Comparison of ENCODE assay signal across 19 mouse cellular contexts in the genomic region with DNA sequence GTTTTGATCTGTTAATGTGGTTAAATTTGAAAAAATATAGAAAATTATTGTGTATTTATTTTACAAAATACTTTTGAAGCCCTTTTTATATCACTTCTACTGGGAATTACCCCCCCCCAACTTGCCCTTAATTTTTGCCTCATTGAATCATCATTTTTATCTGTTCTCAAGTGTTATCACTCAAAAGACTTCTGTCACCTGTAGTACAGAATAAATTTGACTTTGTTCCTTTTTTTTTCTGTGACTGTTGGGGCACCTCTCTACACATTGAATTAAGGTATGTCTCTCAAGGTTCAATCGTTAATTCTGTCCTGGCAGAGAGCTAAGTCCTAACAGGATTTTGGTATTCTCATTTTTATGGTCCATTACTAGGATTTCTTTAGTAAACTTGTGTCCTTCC.
"Had no signal": no experiment of that assay in that cellular context is flagged by ENCODE, and none has a peak within 500 bp of the region (broad histone marks: within the 10 kb centered on the region; RNA-seq: fewer than 3 reads in every experiment).

No protein-coding gene starts in this region.

- DNase-seq: lung, adult 18-20 months; lung, embryonic 14.5 days; lung, postnatal 10 days; lung, postnatal 4 days; midbrain, embryonic 14.5 days; right cerebral cortex, postnatal 25 days; right cerebral cortex, postnatal 4 days; thymus, adult 2 months; thymus, postnatal 25 days; thymus, postnatal 4 days had no signal

- H3K27me3 ChIP-seq: midbrain, embryonic 12.5 days; neural tube, embryonic 13.5 days; neural tube, embryonic 15.5 days; stomach, embryonic 15.5 days had no signal

- H3K4me2 ChIP-seq: lung, embryonic 14.5 days; midbrain, embryonic 12.5 days; neural tube, embryonic 13.5 days; neural tube, embryonic 15.5 days; stomach, embryonic 15.5 days had no signal

- H3K36me3 ChIP-seq: midbrain, embryonic 10.5 days; midbrain, embryonic 12.5 days; neural tube, embryonic 13.5 days; neural tube, embryonic 15.5 days; stomach, embryonic 15.5 days had no signal

- ATAC-seq: midbrain, embryonic 16.5 days had no signal

- H3K9ac ChIP-seq: liver, embryonic 14.5 days; lung, embryonic 14.5 days; midbrain, embryonic 12.5 days; neural tube, embryonic 13.5 days; neural tube, embryonic 15.5 days; stomach, embryonic 15.5 days had no signal

- H3K9me3 ChIP-seq: midbrain, embryonic 10.5 days; midbrain, embryonic 12.5 days; neural tube, embryonic 13.5 days; neural tube, embryonic 15.5 days; stomach, embryonic 15.5 days had no signal

- H3K4me3 ChIP-seq: midbrain, embryonic 10.5 days; midbrain, embryonic 12.5 days; myocyte; neural tube, embryonic 13.5 days; neural tube, embryonic 15.5 days; stomach, embryonic 15.5 days had no signal

- H3K4me1 ChIP-seq: midbrain, embryonic 10.5 days; midbrain, embryonic 12.5 days; neural tube, embryonic 13.5 days; neural tube, embryonic 15.5 days; stomach, embryonic 15.5 days had no signal

- H3K27ac ChIP-seq: midbrain, embryonic 10.5 days; midbrain, embryonic 12.5 days; neural tube, embryonic 13.5 days; neural tube, embryonic 15.5 days; stomach, embryonic 15.5 days; stomach, postnatal 0 days had no signal
